Mouse (Mus musculus) cerebellum, postnatal 36 days (tissue): ENCODE measurements around the gene Tyk2.

Experiments used
- DNase-seq, 2 experiments: peaks; one replicate each; pipeline ENCODE4 v3.0.0; 2021 to 2022; ENCODE audit warnings: mixed read lengths in 2 of 2

The Tyk2 gene

GRCm38 (mm10) chr9:21149077-21149653, 18.1 kb upstream of the Tyk2 start:
- DNase-seq: no peak

- DNase-seq: no peak
These were observed 17.4 kb upstream of the Tyk2 start for GRCm38 (mm10) chr9:21148427-21148826.

DNA sequence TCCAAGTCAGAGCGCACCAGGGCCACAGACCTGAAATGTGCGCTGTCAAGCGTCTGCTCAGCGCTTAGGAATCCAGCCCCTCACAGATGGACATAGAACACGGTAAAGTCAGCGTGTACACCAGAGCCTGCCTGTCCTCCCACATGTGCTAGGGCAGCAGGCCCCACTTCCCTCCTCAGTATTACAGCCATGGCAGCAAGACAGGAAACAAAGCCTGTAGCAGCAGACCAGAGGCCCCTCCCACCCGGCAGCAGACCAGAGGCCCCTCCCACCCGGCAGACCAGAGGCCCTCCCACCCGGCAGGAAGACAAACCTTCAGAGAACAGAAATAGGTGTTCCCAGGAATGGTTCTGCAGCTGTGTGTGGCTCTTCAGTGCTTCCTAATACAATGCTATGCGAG, 15.7 kb upstream of the Tyk2 start:
- DNase-seq: no peak

DNA sequence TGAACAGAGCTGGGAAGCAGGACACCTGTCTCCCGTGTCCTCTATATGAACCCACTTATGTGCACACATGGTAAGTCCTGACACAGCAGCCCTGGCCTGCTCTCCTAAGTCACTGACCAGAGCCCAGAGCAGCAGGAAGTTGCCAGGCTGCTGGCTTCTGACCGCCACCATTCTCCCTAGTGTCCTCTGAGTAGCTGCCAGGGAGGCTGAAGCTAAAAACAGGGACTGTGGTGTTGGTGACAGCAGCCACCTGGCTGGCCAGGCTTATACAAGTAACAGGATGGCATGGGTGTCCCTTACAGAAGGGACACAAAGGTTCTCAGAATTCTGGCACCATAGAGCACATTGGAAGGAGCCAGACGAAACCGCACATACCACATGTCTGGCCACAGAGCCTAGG, 14.4 kb upstream of the Tyk2 start:
- no peak for DNase-seq

DNA sequence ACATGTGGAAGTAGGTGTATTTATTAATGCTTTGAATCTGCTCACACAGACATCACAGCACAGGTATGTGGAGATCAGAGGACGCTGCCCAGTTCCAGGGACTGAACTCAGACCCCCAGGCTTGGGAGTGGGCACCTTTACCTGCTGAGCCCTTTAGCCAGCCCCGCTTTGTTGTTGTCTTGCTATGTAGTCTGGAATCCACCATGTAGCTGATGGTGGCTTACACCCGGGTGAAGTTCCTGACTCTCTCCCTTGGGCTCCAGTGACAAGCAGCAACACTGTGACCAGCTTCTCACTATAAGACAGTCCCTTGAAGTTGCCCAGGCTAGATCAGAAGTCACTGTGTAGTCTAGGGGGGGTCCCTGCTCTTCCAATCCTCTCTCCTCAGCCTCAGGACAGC, 13.3 kb upstream of the Tyk2 start:
- no peak for DNase-seq

DNA sequence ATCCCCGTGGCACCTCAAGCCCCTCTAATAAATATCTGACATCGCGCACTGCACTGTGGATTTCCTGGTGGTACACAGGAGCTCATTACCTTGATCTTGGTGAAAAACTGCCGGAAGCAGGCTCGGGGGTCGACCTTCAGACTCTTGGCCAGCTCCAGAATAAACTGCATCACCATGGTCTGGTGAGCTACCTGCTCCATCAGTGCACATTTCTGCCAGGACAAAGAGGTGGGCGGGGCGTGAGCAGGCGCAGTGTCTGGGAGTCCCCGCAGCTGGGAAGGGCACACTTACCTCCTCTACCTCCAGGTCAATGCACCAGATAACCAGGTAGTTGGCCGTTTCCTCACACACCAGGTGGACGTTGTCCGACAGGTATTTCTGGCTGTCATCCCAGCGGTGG, 10.9 kb upstream of the Tyk2 start:
- DNase-seq: no peak

- DNase-seq: no peak
These were observed 7.3 kb upstream of the Tyk2 start for GRCm38 (mm10) chr9:21138386-21138785.

- peak; percentile 53 to 67 for DNase-seq
These were observed 6.2 kb upstream of the Tyk2 start for GRCm38 (mm10) chr9:21137229-21137628.

DNA sequence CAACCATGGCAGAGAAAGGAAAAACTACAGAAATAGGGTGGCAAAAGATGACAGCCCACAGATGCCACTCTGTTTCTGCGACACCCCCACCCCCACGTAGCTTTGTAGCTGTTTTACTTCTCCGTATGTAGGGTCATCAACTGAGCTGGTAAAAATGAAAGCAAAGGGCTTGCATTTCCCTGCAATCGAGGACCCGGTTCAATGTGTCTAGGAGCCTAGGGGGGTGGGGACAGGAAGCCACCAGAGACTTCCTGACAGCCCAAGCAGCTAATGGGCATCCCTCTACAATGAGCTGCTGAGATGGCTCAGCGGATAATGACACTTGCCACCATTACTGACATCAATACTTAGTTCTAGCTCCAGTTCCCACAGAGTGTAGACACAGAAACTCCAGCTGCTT, 5.4 kb upstream of the Tyk2 start:
- no peak for DNase-seq

GRCm38 (mm10) chr9:21135941-21136381, 4.9 kb upstream of the Tyk2 start:
- DNase-seq: no peak

DNA sequence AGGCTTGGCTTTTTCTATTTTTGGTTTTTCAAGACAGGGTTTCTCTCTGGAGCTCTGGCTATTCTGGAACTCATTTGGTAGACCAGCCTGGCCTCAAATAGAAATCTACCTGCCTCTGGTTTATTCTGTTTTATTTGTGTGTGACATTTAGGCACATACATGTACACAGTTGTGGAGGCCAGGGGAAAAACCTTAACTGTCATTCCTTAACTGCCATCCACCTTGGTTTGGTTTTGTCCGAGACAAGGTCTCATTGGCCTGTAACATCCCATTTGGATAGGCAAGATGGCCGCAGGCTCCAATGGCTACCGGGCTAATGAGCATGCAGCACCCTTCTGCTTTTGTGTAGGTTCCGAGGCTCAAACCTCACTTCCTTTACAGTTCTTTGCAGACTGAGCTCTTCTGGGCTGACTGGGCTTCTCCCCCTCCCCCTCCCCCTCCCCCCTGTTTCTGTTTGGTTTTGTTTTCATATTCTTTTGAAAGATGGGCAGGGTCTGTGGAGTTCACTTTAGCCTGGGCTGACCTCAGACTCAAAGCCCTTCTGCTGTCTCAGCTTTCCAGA, 4.4 kb upstream of the Tyk2 start:
- no peak for DNase-seq

- DNase-seq: no peak
These were observed 3.7 kb upstream of the Tyk2 start for GRCm38 (mm10) chr9:21134595-21135328.

DNA sequence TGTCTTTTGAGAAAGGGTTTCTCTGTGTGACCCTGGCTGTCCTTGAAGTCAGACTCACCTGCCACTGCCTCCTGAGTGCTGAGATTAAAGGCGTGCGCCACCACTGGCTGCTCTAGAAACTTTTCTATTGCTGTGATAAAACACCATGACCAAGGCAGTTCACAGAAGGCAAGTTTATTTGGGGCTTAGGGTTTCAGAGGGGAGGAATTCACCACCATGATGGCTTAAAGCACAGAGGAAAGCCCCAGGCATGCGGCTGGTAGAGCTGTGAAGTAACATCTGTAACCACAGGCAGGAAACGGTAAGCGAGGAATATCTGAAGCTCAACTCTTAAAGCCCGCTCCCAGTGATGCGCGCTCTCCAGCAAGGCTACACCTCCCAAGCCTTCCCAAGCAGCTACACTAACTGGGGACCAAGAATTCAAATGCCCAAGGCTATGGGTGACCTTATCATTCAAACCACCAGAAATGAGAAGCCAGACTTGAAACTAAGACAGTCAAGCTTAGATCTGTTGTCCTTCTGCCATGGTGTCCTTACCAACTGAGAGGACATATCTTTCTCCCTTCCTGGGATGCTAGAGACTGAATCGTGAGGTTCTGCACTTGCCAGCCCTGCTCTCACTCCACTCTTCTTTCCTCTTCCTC, 2.1 kb upstream of the Tyk2 start:
- DNase-seq: no peak

GRCm38 (mm10) chr9:21132102-21132775, 1.2 kb upstream of the Tyk2 start:
- no peak for DNase-seq

DNA sequence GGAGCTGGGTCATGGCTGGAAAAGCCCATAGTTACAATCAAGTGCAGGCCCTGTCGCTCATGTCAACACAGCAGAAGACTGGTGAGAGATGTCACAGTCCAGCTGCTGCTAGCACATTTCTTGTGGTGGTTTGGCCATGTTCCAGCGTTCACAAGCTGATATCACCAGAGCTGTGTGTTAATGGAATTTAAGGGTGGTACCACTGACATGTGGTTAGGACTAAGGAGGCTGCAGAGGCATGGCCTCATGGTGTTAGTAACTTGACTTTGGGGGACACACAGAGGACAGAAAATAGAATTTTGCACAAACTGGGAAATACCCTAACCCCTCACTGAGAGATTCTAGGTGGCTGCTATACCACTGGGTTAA, 4.8 kb downstream of the Tyk2 start:
- DNase-seq: no peak

GRCm38 (mm10) chr9:21125502-21126258, 5.4 kb downstream of the Tyk2 start:
- DNase-seq: no peak

- DNase-seq: no peak
These were observed 6.2 kb downstream of the Tyk2 start for GRCm38 (mm10) chr9:21124837-21125236.

DNA sequence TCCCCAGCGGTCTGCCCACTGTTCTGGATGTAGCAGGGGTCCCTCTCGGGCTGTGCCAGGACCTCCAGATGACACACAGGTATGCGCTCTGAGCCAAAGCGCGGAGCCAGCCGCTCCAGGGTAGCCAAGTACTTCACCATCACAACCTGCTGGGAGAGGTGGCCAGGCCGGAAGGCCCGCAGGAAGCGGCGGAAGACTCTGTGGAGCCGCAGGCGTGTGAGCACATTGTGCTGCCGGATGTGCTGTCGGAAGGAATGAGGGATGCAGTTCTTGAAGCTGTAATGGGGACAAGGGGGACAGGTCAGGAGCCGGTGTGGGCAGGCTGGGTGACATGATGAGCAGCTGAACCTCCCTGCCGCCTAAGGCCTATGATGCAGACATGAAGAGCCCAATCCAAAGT, 9.6 kb downstream of the Tyk2 start:
- DNase-seq: no peak

- no peak for DNase-seq
These were observed 14.0 kb downstream of the Tyk2 start for GRCm38 (mm10) chr9:21117073-21117472.

GRCm38 (mm10) chr9:21115105-21115504, 15.9 kb downstream of the Tyk2 start:
- DNase-seq: no peak

- DNase-seq: no peak
These were observed 16.9 kb downstream of the Tyk2 start for GRCm38 (mm10) chr9:21114190-21114589.

- no peak for DNase-seq
These were observed 17.3 kb downstream of the Tyk2 start for GRCm38 (mm10) chr9:21113751-21114150.
